Mouse (Mus musculus) liver, embryonic 14.5 days (tissue): ENCODE measurements around the gene Pfas. TPM values are rescaled to one million over a fixed set of nuclear protein-coding genes. Genes with fewer than 3 reads are reported as not detected.

Experiments used
- ATAC-seq: fragments of 200-750 bp; cut with Nextera tagmentation; 2 replicates; pipeline ENCODE4 v1.8.0; 2017; ENCODE audit warnings: moderate number of reproducible peaks, mild to moderate bottlenecking, moderate library complexity; ENCODE audit not compliant: insufficient read depth
- DNase-seq, 3 experiments: peaks; one replicate each; pipeline ENCODE4 v3.0.0-alpha.2; 2012 to 2013; ENCODE audit warnings: low read depth in 3 of 3, low spot score in 3 of 3
- H3K27ac ChIP-seq: fragments of 300-500 bp; sonication (generic); 2 replicates; pipeline ENCODE4 v1.5.1; 2014; ENCODE audit warnings: moderate library complexity, mild to moderate bottlenecking, control low read depth, inconsistent platforms
- H3K27me3 ChIP-seq: fragments of 300-500 bp; sonication (generic); 2 replicates; pipeline ENCODE4 v1.6.1; 2014; ENCODE audit warnings: mild to moderate bottlenecking, low read length, moderate library complexity; ENCODE audit not compliant: control insufficient read depth, insufficient read depth
- H3K36me3 ChIP-seq: fragments of 300-500 bp; sonication (generic); replicated peaks from 2 replicates; pipeline ENCODE4 v1.6.1; 2014; ENCODE audit warnings: low read depth; ENCODE audit not compliant: control insufficient read depth, insufficient read depth
- H3K4me1 ChIP-seq, 2 experiments: fragments of 200-500 bp in 1 of 2; fragments of 300-500 bp in 1 of 2; sonication (generic) in 1 of 2; replicated peaks; 2 replicates each; pipeline ENCODE4 v1.6.1; 2012 to 2014; ENCODE audit warnings: antibody characterized with exemption in 1 of 2, inconsistent platforms in 1 of 2, low read length in 1 of 2; ENCODE audit not compliant: control insufficient read depth in 2 of 2, insufficient read depth in 2 of 2
- H3K4me2 ChIP-seq: fragments of 300-500 bp; sonication (generic); 2 replicates; pipeline ENCODE4 v1.6.1; 2014; ENCODE audit warnings: low read depth, mild to moderate bottlenecking, control low read depth, moderate library complexity
- H3K4me3 ChIP-seq, 2 experiments: fragments of 200-500 bp in 1 of 2; fragments of 300-500 bp in 1 of 2; sonication (generic) in 1 of 2; 2 replicates each; pipeline ENCODE4 v1.5.1; 2012 to 2014; ENCODE audit warnings: low read depth in 2 of 2, low read length in 2 of 2, mild to moderate bottlenecking in 2 of 2, control low read depth in 1 of 2, inconsistent platforms in 1 of 2, moderate library complexity in 1 of 2; ENCODE audit not compliant: insufficient read depth in 1 of 2
- H3K9ac ChIP-seq: fragments of 300-500 bp; sonication (generic); replicated peaks from 2 replicates; pipeline ENCODE4 v1.6.1; 2014; ENCODE audit warnings: mild to moderate bottlenecking, control low read depth, moderate library complexity
- H3K9me3 ChIP-seq: fragments of 300-500 bp; sonication (generic); 2 replicates; pipeline ENCODE4 v1.6.1; 2016; ENCODE audit warnings: low read length, mixed read lengths; ENCODE audit not compliant: control insufficient read depth
- CTCF ChIP-seq: IDR thresholded peaks from 2 replicates; pipeline ENCODE4 v1.5.1; 2016; ENCODE audit warnings: antibody characterized with exemption, low read depth, control low read depth
- EP300 ChIP-seq: IDR thresholded peaks from 2 replicates; pipeline ENCODE4 v1.6.1; 2016; ENCODE audit warnings: antibody characterized with exemption, low read depth
- WGBS: fragments of 180-500 bp; shearing (Covaris S2); extraction: QIAGEN DNeasy Blood & Tissue Kit; methylation state at CpG from one replicate; pipeline ENCODE4 v1.1.7; 2014; ENCODE audit not compliant: insufficient replicate concordance; 5-methylcytosine and 5-hydroxymethylcytosine counted together
- polyA plus RNA-seq, 2 experiments: library from polyadenylated mRNA; depleted of rRNA in 1 of 2; stranded (reverse) in 1 of 2; unstranded in 1 of 2; fragments of >200 nt; fragmentation: Nextera tagmentation in 1 of 2; extraction: Ambion mirVana in 1 of 2; gene quantifications; 2 replicates each; pipeline versions ENCODE4 v1.2.1 to v1.2.3; 2012 to 2014

The Pfas gene
- polyA plus RNA-seq, 2 experiments, result 11.4 to 15.1 TPM

GRCm38 (mm10) chr11:68961596-68961995, 46.7 kb downstream of the Pfas start:
- H3K27ac ChIP-seq, result no peak overlapping the region
- DNase-seq (no peak), ATAC-seq (no peak)
- peaks cover under 1 to 1% of the 10 kb centered on the region in 2 experiments; a peak in 3 of 4 replicates for H3K4me1 ChIP-seq
- no peak overlapping the region for H3K9ac ChIP-seq
- TF ChIP-seq EP300 (no peak), CTCF (no peak)
- peaks cover 7% of the 10 kb centered on the region for H3K27me3 ChIP-seq
- whole genome bisulfite sequencing, result 60% methylated on average over 3 of the region's 3 CpGs
- no peak overlapping the region for H3K4me3 ChIP-seq
- H3K36me3 ChIP-seq, result no peaks in the 10 kb centered on the region
- no peak overlapping the region for H3K4me2 ChIP-seq
- H3K9me3 ChIP-seq, result no peaks in the 10 kb centered on the region

GRCm38 (mm10) chr11:68957971-68958370, 50.3 kb downstream of the Pfas start:
- Histone ChIP-seq H3K4me2 (no peak overlapping the region), H3K9ac (no peak overlapping the region), H3K27ac (no peak overlapping the region), H3K4me1 (no peaks in the 10 kb centered on the region; a peak in 1 of 4 replicates), H3K36me3 (no peaks in the 10 kb centered on the region), H3K9me3 (no peaks in the 10 kb centered on the region), H3K4me3 (no peak overlapping the region), H3K27me3 (peaks cover 32% of the 10 kb centered on the region)
- TF ChIP-seq EP300 (no peak), CTCF (no peak)
- no peak for ATAC-seq
- WGBS, result 61% methylated on average over 1 of the region's 1 CpGs
- DNase-seq, result no peak

- no peak within 1 kb of the TSS for H3K4me3 ChIP-seq
- DNase-seq (no peak), ATAC-seq (no peak)
- H3K4me2 ChIP-seq, result no peak within 1 kb of the TSS
- no peaks in the 10 kb centered on the region; a peak in 1 of 4 replicates for H3K4me1 ChIP-seq
- H3K9ac ChIP-seq, result no peak within 1 kb of the TSS
- peaks cover 32% of the 10 kb centered on the region for H3K27me3 ChIP-seq
- WGBS, result 25% methylated on average over 8 of the region's 8 CpGs
- no peaks in the 10 kb centered on the region for H3K36me3 ChIP-seq
- no peaks in the 10 kb centered on the region for H3K9me3 ChIP-seq
- H3K27ac ChIP-seq, result no peak within 1 kb of the TSS
- TF ChIP-seq CTCF (no peak), EP300 (no peak)
Measured at GRCm38 (mm10) chr11:68957308-68957707, 51.0 kb downstream of the Pfas start, which contains the start of gene Arhgef15. Gene Arhgef15, minus strand, starts transcription at chr11:68957480.

- Histone ChIP-seq H3K27me3 (peaks cover 35% of the 10 kb centered on the region), H3K4me1 (no peaks in the 10 kb centered on the region), H3K36me3 (no peaks in the 10 kb centered on the region), H3K9me3 (no peaks in the 10 kb centered on the region), H3K4me2 (no peak overlapping the region), H3K27ac (no peak overlapping the region), H3K4me3 (no peak overlapping the region), H3K9ac (no peak overlapping the region)
- 25% methylated on average over 13 of the region's 13 CpGs for WGBS
- ATAC-seq (no peak), DNase-seq (no peak)
- TF ChIP-seq EP300, result no peak
- TF ChIP-seq CTCF, result no peak
Measured at GRCm38 (mm10) chr11:68956697-68957096, 51.6 kb downstream of the Pfas start.

DNA sequence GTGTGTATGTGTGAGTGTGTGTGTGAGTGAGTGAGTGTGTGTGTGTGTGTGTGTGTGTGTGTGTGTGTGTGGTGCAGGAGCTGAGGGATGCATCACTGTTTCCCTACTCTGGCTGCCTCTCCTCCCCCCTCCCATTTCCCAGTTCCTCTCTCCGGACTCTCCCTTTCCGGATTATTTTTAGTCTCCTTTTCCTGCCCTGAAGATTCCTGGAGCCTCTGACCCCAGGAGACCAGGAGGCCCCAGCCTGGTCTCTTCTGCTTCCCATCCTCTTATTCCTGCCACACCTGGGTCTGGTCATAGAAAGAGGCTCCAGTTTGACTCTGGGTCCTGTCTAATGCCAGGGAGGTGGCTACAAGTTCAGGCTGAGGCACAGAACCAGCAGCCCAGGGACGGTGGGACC, 52.2 kb downstream of the Pfas start:
- Histone ChIP-seq H3K27me3 (peaks cover 35% of the 10 kb centered on the region), H3K4me3 (no peak overlapping the region), H3K9me3 (no peaks in the 10 kb centered on the region), H3K4me1 (no peaks in the 10 kb centered on the region), H3K36me3 (no peaks in the 10 kb centered on the region), H3K27ac (no peak overlapping the region), H3K9ac (no peak overlapping the region), H3K4me2 (no peak overlapping the region)
- no peak for TF ChIP-seq CTCF
- TF ChIP-seq EP300, result no peak
- WGBS, result 35% methylated on average over 3 of the region's 3 CpGs
- DNase-seq (no peak), ATAC-seq (no peak)
